Mouse (Mus musculus) embryonic fibroblast, embryonic 13.5 days (primary cell): ENCODE data around the gene Anks1b. TPM values are rescaled to one million over a fixed set of nuclear protein-coding genes. Genes with fewer than 3 reads are reported as not detected.

ENCODE experiments used
- H3K27ac ChIP-seq: 2 replicates; pipeline ENCODE4 v1.5.1; 2012; ENCODE audit warnings: low read length, control low read depth, inconsistent platforms; ENCODE audit not compliant: insufficient read depth
- H3K4me1 ChIP-seq: 2 replicates; pipeline ENCODE4 v1.6.1; 2011; ENCODE audit warnings: low read length; ENCODE audit not compliant: control insufficient read depth, insufficient read depth
- H3K4me3 ChIP-seq: 2 replicates; pipeline ENCODE4 v1.5.1; 2011; ENCODE audit warnings: mild to moderate bottlenecking, control low read depth, low read length; ENCODE audit not compliant: insufficient read depth
- CTCF ChIP-seq: IDR thresholded peaks from 2 replicates; pipeline ENCODE4 v1.5.1; 2011; ENCODE audit warnings: mild to moderate bottlenecking, control low read depth, low read length, moderate library complexity, borderline replicate concordance; ENCODE audit not compliant: insufficient read depth
- POLR2A ChIP-seq: IDR thresholded peaks from 2 replicates; pipeline ENCODE4 v1.6.1; 2011; ENCODE audit warnings: low read depth, mild to moderate bottlenecking, control low read depth, low read length, moderate library complexity
- polyA plus RNA-seq: library from polyadenylated mRNA; stranded (reverse); fragments of >200 nt; gene quantifications from 2 replicates; pipeline ENCODE4 v1.2.4, GENCODE M21; 2011; ENCODE audit warnings: low read depth; ENCODE audit not compliant: missing spikeins, insufficient read length

Gene Anks1b
- polyA plus RNA-seq, 1 experiment = 6.3 TPM

DNA sequence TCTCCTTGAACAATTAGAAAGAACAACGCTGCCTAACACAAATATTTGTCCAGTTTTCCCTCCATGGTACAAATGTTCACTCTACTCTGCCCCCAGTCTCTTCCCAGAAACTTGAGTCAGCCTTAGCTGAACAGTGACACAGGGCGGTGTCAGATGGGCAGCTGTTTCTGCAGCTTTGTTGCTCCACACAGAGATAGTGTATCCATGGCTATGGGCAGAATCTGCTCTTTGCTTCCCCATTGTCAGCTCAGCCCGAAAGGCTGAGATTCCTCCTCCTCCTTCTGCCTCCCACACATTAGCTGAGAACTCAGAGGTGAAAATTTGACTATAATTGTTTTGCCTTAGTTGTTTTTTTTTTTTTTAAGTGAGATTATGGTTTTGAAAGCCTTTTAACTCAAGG lies 1024.6 kb downstream of the Anks1b start:
- TF ChIP-seq CTCF (no peak), POLR2A (no peak)
- no peak overlapping the region for H3K4me3 ChIP-seq
- no peaks in the 10 kb centered on the region for H3K4me1 ChIP-seq
- no peak overlapping the region for H3K27ac ChIP-seq

DNA sequence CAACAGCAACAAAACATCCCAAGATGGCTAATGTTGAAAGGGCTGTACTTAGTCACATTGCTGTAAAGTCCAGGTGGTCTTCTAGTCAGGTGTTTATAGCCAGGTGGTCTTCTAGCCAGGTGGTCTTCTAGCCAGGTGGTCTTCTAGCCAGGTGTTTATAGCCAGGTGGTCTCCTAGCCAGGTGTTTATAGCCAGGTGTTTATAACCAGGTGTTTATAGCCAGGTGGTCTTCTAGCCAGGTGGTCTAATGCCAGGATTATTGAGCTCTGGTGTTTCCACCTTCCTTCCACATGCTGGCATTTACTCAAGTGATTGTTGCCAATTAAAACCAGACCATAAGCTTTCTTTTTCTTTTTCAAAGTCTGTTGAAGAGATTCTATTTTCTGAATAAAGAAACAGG lies 1030.9 kb downstream of the Anks1b start:
- Histone ChIP-seq H3K27ac (no peak overlapping the region), H3K4me1 (no peaks in the 10 kb centered on the region), H3K4me3 (no peak overlapping the region)
- TF ChIP-seq POLR2A (no peak), CTCF (no peak)

DNA sequence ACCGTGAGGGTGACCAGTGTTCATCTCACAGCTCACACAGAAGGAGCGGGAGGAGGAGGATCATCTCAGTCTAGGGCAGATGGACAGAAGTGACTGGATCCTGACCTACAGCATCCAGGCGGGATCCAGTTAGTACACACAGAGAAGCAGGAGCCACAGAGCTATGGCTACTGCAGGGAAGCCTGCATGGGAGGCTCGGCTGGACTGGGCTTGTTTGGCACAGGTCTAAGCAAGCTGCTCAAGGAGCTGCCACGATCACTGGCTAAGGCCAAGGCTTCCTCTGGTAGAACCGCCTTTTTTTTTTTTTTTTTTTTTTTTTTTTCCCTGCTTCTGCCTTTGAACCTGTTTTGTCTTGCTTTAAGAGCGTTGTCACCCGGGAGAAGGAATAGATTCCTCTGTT lies 1034.1 kb downstream of the Anks1b start:
- no peaks in the 10 kb centered on the region for H3K4me1 ChIP-seq
- no peak for TF ChIP-seq CTCF
- TF ChIP-seq POLR2A = no peak
- no peak overlapping the region for H3K27ac ChIP-seq
- H3K4me3 ChIP-seq = no peak overlapping the region

DNA sequence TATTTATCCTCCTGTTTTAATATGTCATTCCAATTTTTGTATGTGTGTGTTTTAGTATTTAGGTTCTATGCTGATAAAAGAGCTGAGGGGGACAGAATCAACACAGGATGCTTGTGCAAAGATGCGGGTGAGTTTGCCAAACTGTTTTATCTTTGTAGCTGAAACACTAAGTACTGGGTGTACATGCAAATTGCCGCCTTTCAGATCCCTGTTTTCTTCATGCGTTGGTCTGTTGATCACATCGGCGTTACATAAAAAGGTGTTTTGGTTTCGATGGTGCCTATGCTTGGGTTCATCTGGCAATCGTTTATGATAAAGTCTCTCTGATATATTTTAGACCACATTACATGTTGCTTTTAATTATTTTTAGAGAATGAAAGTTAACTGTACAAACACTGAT lies 1050.2 kb downstream of the Anks1b start:
- Histone ChIP-seq H3K4me3 (no peak overlapping the region), H3K27ac (no peak overlapping the region), H3K4me1 (no peaks in the 10 kb centered on the region)
- TF ChIP-seq CTCF (no peak), POLR2A (no peak)

DNA sequence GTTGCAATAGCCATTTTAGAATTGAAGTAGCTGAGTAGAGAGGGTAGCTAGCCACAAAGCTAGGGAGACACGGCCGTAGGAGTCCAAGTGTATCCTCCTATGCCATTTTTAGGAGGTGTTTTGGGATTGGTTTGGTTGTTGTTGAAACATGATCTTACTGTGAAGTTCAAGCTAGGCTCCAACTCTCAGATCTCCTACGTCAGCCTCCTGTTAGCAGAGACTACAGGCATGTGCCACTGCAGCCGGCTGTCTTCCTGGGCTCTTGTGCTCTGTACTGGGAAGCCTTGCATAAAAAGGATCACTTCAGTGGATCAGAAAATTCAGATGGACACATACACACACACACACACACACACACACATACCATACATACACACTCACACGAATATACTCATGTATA lies 1059.8 kb downstream of the Anks1b start:
- Histone ChIP-seq H3K4me3 (no peak overlapping the region), H3K27ac (no peak overlapping the region), H3K4me1 (peaks cover 4% of the 10 kb centered on the region; the same call in 1 of the 2 replicates)
- TF ChIP-seq POLR2A (no peak), CTCF (no peak)

DNA sequence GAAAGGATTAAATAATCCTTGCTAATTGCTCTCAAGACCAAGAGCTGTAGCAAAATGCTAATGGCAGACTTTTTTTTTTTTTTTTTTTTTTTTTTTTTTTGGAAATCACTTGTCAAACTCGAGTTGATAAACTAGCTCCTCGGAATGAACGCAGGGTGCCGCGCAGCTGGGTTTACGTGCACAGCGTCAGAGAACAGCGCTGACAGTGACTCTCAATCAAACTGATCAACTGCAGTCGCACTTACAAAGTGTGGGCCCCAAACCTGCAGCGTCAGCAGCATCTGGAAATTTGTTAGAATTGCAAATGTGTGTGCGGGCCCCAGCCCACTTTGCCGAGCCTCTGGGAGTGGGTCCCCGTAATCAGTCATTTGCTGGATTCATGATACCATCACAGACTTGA lies 1061.4 kb downstream of the Anks1b start:
- TF ChIP-seq CTCF (no peak), POLR2A (no peak)
- Histone ChIP-seq H3K4me1 (peaks cover 4% of the 10 kb centered on the region; the same call in 1 of the 2 replicates), H3K27ac (no peak overlapping the region), H3K4me3 (no peak overlapping the region)

DNA sequence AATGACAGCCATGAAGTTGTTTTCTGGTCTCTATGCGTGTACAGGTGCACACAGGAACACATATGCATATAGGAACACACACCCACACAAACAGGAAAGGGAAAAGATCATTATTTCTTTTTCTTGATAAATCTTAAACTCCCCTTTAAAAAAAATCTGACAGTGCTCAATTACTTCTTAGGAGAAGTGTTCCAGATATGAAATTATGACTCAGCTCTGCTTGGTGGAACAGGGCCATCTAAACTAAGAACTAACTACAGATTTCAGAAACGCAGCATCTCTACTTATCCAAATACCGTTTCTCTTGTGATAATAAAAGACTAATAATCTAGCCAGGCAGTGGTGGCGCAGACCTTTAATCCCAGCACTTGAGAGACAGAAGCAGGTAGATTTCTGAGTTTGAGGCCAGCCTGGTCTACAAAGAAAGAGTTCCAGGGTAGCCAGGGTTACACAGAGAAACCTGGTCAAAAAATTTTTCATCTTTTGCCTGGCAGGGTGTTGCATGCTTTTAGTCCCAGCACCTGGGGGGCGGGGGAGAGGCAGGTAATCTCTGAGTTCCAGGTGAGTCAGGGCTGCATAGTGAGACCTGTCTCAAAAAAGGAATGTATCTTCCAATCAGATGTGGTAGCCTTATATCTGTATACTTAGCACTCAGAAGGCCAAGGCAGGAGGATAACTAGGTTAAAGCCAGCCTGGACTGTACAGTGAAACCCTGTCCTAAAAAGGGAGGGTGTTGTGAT lies 1064.6 kb downstream of the Anks1b start:
- Histone ChIP-seq H3K4me1 (peaks cover 4% of the 10 kb centered on the region; the same call in 1 of the 2 replicates), H3K27ac (no peak overlapping the region), H3K4me3 (no peak overlapping the region)
- TF ChIP-seq CTCF (no peak), POLR2A (no peak)

DNA sequence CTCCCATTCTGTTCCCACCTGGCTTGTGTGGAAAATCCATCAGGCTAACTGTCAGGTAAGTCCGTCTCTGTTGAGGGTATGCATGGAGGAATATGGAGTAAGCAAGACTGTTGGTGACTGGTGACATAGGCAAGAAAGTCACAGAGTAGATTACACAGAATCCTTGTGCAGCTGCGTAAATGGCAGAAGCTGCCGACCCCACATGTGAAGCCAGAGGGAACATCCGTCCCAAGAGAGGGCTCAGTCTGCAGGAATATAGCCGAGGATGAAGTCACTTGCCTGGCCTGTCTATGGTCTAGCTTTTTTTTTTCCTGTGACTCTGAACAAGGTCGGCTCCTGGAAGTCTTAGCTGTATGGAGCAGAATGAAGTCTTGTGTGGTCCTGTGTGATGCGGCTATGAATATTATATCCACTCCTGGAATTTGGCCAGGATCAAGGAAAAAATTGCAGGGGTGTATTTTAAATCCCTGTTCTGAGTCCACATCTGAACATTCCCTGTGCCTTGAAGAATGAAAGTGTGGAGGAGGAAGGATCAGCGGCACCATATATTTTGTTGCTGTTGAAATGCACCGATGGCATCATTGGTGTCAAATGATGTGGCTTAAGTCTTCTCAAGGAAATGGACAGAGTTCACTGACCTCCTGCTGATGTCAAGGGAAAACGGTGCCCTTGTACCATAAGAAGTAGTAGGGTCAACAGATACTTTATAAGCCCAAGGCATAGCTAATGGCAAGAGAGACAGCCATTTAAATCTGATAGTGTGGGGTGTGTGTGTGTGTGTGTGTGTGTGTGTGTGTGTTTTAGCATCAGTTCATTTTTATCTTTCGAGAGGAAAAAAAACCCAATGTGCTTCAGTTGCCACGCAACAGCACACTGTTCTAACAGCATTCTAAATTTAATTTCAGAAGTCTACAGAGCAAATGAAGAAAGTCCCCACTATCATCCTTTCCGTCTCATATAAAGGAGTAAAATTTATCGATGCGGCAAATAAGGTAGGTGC lies 1067.5 kb downstream of the Anks1b start:
- Histone ChIP-seq H3K27ac (no peak overlapping the region), H3K4me1 (peaks cover 4% of the 10 kb centered on the region; the same call in 1 of the 2 replicates), H3K4me3 (no peak overlapping the region)
- no peak for TF ChIP-seq POLR2A

DNA sequence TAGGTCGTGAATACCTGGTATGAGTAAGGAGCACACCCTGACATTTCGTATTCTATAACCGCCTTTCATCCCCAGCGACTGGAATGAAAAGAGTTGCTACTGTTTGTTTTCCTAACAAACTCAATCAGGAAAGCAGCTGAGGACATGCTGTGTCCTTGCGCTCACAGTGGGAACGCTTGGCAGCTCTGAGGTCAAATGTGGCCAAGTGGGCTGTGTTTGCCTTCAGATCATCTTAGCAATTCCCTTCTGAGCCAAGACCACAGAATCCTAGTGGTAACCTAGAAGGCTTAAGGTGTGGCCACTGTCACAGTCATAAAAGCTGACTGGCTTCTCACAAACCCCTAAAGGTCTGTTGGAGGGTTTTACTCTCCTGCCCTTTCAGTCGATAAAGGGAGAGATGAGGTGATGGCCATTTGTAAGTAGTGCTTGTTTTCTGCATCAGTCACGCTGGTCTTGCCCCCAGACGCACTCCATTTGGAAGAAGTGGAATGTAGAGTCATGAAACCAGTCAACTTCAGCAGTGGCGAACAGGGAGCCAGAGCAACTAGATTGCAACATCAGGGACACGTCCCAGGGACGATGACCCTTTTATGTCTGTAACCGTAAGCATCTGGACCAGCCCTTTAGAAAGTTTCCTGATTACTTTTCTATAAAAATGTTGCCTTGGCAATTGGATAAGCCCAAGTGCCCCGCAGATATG lies 1068.8 kb downstream of the Anks1b start:
- peaks cover 4% of the 10 kb centered on the region; the same call in 1 of the 2 replicates for H3K4me1 ChIP-seq
- TF ChIP-seq POLR2A = no peak
- no peak for TF ChIP-seq CTCF
- H3K27ac ChIP-seq = no peak overlapping the region
- no peak overlapping the region for H3K4me3 ChIP-seq
